Mouse (Mus musculus): ENCODE measurements around the gene Gja3.

- TF ChIP-seq CTCF (IDR thresholded peaks at IDR 0.05; ENCODE audit: extremely low read depth, insufficient read depth, low read length) (no peak), POLR2A (IDR thresholded peaks at IDR 0.05; ENCODE audit: extremely low read depth, insufficient read depth, low read length) (no peak)
These were observed 31.2 kb upstream of the Gja3 start for GRCm38 (mm10) chr14:57089107-57089506.
